Mouse (Mus musculus): ENCODE measurements around the gene Phox2b.

Phox2b gene

DNA sequence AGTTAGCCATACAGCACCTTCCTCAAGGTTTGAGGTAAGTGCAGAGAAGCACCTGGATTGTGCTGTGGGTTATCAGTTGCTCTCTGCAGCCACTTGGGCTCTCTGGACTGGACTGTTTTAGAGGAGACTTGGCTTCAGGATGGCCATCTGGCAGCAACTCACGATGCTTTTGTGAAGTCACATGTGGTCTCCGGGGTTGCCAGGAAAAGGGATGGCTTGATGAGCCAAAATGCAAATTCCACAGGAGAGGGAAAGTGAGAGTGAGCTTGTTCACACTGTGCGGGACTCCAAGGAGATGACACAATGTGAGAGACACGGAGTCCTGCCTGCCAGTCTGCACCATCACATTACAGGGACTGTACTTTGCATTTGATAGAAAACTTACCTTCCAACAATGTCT, 7.3 kb downstream of the Phox2b start:
- DNase-seq (ENCODE audit: low spot score in 2 of 2) = no peak

DNA sequence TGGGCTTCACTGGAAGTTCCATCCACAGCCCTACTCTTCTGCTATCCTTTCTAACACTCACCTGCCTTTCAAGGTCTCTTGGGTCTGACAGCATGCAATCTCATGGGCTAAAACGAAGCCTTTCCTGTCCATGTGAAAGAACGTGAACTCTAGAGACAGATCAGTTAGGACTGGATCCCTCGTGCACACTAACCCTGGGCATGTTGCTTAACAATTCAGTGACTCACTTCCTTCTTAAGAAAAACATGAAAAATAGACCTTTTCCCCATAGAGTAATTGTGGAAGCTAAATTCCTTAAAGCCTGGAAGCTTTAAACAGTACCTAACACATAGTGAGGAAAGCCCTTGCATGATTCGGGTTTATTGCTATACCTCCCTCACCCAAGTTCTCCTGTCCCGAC, 8.2 kb downstream of the Phox2b start:
- no peak for DNase-seq (ENCODE audit: low spot score in 2 of 2)

DNA sequence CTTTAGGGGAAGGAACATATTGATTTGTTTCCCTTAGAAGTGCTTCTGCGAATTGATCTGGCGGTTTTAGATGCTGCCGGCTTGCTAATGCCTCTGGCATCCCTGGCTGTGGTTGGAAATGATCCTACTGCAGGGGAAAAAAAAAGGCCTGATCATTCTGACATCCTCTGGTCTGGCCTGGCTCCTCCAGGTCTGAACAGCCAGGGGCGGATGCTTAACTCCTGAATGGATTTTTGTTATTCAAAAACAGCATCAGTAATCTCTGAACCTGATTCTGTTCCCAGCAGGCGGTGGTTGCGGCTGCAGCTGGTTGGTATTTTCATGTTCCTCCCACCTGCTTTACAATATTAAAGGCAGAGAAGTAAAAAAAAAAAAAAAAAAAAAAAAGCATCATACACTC, 16.0 kb downstream of the Phox2b start:
- no peak for DNase-seq (ENCODE audit: low spot score in 2 of 2)

DNA sequence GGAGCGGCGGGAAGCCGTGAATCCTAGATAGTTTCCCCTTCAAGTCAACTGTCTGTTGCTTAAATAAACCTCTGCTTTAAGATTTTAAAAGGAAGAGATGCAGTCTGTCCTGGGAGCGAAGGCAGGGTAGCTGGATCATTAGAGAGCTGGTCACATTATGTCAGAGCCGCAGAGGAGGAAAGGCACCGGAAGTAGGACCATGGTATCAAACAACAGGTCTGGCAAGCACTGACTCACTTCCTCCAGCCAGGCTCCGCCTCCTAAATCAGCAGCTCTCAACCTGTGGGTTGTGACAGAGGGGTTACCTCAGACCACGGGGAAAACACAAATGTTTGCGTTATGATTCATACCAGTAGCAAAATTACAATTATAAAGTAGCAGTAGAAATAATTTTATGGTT, 35.5 kb downstream of the Phox2b start:
- no peak for DNase-seq (ENCODE audit: low spot score in 2 of 2)

DNA sequence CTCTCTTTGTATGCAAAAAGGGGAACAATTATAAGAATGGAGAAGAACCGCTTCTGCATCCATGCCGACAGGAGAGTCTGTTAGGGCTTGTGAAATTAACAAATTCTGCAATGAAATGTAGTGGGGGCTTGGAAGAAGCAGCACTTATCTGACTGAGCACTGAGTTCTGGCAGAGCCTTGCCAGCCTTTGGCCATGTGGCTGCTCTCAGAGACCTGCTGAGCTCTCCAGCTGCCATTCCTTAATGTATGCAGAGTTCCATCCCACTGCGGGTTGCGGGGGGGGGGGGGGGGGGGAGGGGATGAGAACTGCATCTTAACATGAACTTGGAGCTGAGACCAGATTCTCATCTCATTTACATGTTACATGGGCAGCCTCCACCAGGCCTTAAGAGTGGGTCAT, 38.6 kb downstream of the Phox2b start:
- no peak for DNase-seq (ENCODE audit: low spot score in 2 of 2)

DNA sequence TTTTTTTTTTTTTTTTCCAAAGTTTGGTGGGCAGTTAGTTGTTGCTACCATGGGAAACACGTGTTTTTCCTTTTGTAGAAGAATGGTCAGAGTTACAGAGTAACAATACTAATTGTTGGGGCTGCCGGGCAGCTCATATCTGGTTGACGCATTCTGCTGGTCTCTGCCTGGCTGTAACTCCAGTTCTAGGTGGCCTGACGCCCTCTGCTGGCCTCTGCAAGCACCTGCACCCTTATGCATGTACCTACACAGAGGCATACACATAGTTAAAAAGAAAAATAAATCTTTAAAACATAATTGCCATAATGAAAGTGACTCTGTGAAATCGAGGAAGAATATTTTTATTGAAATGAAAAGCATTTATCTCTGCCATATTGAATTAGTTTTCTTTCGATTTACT, 41.3 kb downstream of the Phox2b start:
- no peak for DNase-seq (ENCODE audit: low spot score in 2 of 2)

DNA sequence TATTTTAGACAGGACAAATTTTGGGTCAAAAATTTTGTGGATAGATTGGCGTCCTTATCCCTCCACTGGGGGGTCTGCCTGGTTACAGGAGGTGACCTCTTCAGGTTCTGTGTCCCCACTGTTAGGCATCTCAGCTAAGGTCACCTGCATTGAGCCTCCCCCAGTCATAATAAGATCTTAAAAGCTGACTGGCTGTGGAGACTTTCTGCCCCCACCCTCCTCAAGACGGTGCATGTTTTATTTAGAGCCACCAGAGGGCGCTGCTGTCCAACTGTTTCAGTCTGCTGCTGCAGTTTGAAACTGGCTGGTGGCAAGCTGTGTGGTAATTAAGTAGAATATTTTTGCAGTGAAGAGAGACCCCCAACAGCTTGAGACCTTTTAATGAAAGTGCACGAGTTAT, 51.1 kb downstream of the Phox2b start:
- peak; percentile 26 to 29 for DNase-seq (ENCODE audit: low spot score in 2 of 2)
